Mouse (Mus musculus): ENCODE measurements around the gene Olfr420.

Gene Olfr420

DNA sequence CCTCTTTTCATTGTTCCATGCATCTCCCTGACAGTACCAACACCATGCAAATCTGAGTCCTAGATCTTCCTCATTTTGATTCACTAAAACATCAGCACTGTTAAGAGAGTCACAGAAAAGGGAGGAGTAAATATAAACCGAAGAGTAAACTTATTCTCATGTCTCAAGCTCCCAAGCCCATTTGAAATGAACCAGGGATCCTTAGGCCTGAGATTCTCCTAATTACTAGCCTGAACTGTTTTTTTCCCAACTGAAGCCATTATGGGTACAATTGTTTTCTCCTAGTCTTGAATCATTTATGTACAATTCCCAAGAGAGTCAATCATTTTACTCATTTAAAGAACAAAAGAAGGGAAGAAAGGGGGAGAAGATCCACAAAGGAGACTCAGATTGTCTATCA lies at the start of gene Olfr420:
Gene Olfr420 (plus strand): TSS at position 301 of the 400 bp plus-strand sequence.
- DNase-seq: no peak

DNA sequence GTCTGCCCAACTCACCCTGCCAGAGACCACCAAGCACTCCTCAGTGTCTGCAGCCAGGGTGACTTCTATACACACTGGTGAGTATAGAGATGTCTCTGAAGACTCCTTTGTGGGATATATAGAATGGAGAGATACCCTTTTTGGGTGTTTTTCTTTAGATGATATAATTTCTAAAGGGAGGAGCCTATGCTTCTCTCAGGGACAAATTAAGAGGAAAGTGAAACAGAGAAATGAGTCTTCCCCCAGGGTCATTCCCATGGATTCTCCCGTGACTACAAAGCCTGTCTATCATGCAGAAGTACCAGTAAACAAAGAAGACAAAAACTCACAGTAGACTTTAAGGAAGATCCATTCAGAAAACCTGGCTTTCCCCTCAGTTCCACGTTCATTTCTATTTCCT lies 34.4 kb upstream of the Olfr420 start, which contains the start of gene Olfr231:
Gene Olfr231 (minus strand): TSS at position 101 of the 400 bp plus-strand sequence.
- no peak for DNase-seq

DNA sequence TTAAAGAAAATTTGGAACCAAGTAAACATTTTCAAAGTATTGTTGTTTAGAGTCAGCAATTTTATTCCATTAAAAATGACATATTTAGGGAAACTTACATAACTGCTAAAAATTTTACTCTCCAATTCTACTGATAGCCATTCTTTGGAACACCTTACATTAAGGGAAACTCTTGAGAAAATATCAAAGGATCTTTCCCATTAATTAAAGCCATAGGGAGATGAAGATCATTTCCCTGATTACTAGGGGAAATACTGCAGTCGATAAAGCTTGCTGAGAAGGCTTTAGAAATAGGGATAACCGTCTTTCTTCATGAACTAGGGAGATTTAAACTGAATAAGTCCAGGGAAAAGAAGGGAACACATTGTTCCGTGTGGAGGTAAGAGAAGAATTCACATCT lies 24.2 kb upstream of the Olfr420 start, which contains the start of gene Olfr424:
Gene Olfr424 (plus strand): TSS at position 301 of the 400 bp plus-strand sequence.
- DNase-seq: no peak

DNA sequence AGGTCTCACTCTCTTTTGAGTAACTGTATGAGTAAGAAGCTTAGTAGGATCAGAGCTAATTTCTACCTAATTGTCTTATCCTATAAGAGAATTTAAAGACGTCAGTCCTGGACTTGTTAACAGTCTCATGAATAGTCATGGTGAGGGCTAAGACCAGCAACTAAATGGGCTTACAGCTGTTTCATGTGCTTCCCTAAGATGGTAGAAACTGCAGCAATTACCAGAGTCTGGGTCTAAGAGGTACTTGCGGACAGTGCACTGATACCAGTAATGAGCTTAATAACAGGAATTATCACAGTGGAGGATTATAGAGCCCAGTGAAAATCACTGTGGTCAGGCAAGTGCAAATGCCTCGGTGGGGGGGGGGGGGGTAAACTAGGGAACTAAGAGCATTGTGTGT lies 23.4 kb upstream of the Olfr420 start:
- DNase-seq: no peak

DNA sequence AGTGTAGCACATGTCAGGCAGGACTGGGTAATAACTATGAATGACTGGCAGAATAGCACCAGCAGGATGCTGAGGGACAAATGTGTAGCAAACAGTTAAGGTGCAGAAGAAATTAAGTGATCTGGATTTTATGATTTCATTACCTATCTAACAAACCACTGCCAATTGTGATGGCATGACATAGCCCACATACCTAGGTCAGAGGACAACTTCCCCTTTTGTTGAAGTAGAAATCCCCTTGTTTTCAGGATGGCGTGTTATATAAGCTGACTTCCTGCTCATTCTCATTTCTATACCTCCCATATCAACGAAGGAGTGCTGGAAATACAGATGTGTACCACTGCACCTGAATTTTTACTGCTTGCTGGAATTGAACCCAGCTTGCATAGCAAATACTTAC lies 14.0 kb upstream of the Olfr420 start:
- DNase-seq: no peak

DNA sequence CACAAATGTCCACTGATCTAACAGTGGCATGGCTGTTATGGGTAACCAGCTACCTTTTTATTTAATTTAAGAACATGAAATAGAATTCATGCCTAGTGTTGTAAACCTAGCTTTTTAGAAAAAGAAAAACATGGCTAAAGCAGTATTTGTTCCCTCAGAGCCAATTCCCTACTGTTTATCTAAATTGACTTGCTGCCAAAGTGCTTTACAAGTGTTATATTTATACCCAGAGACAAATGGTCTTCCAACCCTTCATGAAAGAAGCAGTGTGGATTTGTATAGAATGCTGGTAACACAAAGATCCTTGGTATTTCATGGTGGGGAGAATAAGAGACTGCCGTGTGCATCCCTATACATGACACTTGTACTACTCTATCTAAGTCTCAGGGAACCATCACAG lies 8.7 kb upstream of the Olfr420 start:
- no peak for DNase-seq

DNA sequence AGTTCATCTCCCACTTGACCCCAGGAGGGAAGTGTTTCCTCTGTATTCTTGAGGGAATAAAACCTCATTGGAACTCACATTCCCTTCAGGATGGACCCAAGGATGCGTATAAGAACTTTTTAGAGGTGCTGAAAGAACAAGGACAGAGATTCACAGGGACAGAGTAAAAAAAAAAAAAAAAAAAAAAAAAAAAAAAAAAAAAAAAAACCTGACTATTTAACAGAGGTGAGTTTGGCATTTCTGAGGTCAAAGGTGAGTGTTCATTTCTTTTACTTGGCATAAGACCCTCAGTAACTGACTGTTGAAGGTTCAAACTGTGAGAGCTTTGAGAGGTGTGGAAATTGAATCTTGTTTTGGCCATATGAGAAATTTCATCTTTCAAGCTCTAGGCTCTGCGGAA lies 6.1 kb upstream of the Olfr420 start:
- no peak for DNase-seq

DNA sequence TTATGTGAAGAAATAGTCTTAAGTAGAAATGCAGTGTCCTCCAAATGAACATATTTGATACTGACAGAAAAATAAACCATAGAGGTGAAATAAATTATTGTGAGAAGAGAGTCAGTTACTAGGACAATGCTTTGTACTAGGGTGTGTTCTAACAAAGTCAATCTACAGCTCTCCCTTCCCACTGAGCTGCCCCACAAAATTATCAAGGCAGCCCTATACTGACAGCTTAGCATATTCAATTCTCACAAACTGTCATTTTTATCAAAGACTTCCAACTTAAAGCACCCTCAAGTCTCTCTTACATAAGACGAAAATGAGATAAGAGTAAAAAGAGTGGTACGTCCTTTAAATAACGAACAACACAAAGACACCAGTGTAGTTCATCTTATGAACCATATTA lies 2.2 kb downstream of the Olfr420 start:
- no peak for DNase-seq

DNA sequence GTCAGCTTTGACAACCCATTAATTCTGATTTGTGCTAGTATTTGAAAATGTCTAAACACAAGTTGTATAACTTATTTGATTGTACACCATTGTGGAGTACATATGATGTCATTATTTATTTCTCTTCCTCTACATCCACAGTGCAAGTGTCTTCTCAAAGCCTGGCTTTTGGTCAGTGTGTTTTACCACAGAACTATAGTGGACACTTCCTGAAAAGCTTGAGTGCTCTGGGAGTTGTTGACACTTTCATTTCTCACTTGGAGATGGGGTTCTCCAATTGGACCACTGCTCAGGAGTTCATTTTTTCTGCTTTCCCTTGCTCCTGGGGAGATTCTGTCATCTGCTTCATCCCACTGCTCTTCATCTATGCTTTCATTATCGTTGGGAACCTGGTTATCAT lies 3.1 kb downstream of the Olfr420 start:
- no peak for DNase-seq

DNA sequence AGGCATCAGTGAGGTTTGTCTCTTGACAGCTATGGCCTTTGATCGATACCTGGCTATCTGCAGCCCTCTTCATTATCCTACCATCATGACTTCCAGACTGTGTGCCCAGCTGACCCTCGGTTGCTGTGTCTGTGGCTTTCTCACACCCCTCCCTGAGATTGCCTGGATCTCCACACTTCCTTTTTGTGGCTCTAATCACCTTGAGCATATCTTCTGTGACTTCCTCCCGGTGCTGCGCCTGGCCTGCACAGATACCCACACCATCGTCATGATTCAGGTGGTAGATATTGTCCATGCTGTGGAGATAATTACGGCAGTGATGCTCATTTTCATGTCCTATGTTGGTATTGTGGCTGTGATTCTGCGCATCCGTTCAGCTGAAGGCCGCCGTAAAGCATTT lies 3.7 kb downstream of the Olfr420 start:
- DNase-seq: no peak

DNA sequence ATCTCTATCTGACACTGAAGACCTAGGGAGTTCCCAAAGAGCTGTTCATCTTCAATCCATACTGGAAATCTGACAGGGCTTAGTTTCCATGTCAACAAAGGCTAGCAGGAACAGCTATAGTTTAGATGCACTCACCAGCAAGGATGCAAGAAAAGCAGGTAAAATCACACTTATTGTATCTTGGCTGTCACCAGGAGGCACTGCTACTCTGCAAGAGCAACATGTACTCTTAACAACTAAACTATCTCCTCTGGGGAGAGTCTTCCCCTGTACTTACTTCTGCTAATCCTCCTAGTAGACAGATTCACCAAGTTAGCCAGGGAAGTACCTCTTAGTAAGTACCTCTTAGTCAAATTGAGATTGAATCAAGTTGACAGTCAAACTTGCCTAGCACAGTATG lies 13.6 kb downstream of the Olfr420 start:
- DNase-seq: no peak

DNA sequence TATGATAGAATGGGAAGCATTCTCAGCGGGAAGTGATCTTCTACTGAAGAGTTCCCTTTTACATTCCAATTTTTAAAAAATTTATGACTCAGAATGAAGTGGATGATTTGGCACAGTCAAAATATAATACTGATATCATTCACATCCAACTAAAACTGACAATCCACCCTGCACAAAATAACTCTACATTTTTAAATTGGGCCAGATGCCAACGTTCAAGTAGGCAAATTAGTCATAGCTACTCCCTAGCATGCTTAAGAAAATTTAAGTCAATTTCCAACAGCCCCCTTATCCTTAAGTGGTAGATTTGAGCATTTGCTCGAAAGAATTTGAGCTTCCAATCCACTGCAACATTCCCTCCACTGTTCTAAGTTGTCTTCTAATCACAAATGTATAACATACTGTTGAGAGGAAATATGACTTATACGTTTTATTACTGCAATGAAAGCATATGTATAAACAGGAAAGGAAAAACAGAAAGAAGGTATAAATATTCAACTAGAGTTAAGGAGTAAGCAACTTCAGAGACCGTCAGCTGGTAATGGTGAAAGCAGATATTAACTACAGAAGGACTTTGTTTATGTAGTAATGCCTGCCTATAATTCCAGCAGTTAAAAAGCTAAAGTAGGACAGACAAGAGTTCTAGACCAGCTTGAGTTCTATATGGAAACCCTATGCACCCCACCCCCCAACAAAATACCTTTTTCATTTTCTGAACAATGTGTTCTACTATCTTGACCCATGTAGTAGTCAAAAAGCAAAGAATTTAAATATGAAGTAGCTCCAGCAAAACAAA lies 15.5 kb downstream of the Olfr420 start:
- no peak for DNase-seq

DNA sequence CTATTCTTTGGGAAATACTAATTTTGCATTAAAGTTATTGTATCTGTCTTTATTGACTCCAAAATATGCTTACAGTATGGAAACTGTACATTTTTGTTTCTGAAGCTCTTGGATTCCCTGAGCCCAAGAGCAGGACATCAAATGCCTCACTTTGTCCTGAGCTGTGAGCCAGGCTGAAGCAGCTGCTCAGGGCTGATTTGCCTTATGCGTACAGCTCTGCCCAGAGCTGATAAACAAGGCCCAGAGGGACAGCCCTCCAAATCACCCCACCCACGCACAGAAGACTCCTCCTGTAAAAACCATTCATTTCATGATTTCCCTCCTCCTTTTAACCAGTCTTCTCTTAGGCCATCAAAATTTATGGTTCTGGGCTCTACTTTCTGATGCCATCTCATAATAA lies 16.1 kb downstream of the Olfr420 start:
- DNase-seq: no peak

DNA sequence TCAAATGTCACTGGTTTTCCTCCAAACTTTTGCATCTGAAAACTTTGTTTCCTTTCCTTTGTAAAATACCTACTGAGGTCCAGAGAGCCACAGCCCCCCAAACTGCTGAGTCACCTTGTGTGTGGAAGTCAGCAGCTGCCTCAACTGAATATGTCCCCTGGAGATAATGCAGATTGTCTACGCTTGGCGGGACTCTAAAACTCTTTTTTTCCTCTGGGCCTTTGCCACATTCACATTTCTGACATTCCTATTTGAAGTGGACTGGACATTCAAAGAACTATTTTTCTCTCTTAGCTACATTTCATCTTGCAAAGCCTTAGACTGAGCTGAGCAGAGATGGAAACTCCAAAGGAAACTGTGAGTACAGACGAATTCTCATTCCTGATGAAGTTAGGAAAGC lies 17.2 kb downstream of the Olfr420 start, which contains the start of gene Spta1:
Gene Spta1 (plus strand): TSS at position 172 of the 400 bp plus-strand sequence.
- no peak for DNase-seq

DNA sequence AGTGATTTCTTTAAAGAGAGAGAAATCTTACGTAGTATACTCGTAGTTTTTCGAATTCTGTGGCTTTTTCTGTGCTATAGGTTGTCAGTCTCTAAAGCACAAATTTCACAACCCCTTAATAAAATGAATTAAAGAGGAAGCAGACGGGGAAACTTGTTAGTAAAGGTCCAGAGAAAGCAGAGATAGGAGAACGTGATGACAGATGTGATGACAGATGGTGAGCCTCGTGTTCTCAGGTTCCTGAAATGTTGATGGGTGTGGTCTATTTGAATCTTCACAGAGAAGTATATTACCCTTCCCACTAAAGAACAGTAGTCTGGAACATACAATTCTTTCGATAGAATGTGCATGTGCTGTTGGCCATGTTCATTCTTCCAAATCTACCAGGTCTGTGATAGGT lies 49.3 kb downstream of the Olfr420 start:
- DNase-seq: no peak
